Mouse (Mus musculus) left cerebral cortex, adult 6 months (tissue): ENCODE measurements around the gene Sesn3. TPM values are rescaled to one million over a fixed set of nuclear protein-coding genes. Genes with fewer than 3 reads are reported as not detected.

Experiments used
- long read RNA-seq, 2 experiments: library from polyadenylated mRNA; unstranded; transcript quantifications; one replicate each; pipeline ENCODE4 v2.0.0; 2019 to 2020
- polyA plus RNA-seq: library from polyadenylated mRNA; unstranded; fragments of <200 nt; fragmentation: Nextera tagmentation; gene quantifications from 2 replicates; pipeline ENCODE4 v1.2.3, GENCODE M21; 2021

Sesn3 gene
- 10.7 and 13.3 TPM in 2 replicates for polyA plus RNA-seq
- long read RNA-seq, experiment 1, full-length matches to known transcripts: 26 of 71 reads
- long read RNA-seq, experiment 1, partial matches to known transcripts: 7 of 71 reads
- long read RNA-seq, experiment 1, other reads (novel, unspliced or antisense): 38 of 71 reads
- long read RNA-seq, experiment 2, full-length matches to known transcripts: 6 of 46 reads
- long read RNA-seq, experiment 2, partial matches to known transcripts: 8 of 46 reads
- long read RNA-seq, experiment 2, other reads (novel, unspliced or antisense): 32 of 46 reads

GRCm38 (mm10) chr9:14274986-14275720 lies at the start of gene Sesn3:
TSS of gene Sesn3 (plus strand) at chr9:14275067.

GRCm38 (mm10) chr9:14381353-14382055 lies 106.6 kb downstream of the Sesn3 start, which contains the start of gene Endod1:
TSS of gene Endod1 (minus strand) at chr9:14381507.

Other genes with a start within 250 kb of the Sesn3 start
- gene Endod1, start 106.4 kb downstream of the Sesn3 start, polyA plus RNA-seq: 33.5 and 45.1 TPM in 2 replicates
- gene Kdm4d, start 225.4 kb downstream of the Sesn3 start, polyA plus RNA-seq: 1.1 and 1.3 TPM in 2 replicates
- gene Cwc15, start 225.6 kb downstream of the Sesn3 start, polyA plus RNA-seq: 170 and 206 TPM in 2 replicates